Mouse (Mus musculus) bone marrow macrophage, adult 2 months (primary cell): Measurements from ENCODE around the gene Itpa.

Experiments
- CTCF ChIP-seq: IDR thresholded peaks from 2 replicates; pipeline ENCODE4 v1.5.1; 2012; ENCODE audit warnings: low read depth, mild to moderate bottlenecking, low read length, moderate library complexity
- POLR2A ChIP-seq: IDR thresholded peaks from 2 replicates; pipeline ENCODE4 v1.6.1; 2012; ENCODE audit warnings: mild to moderate bottlenecking, low read depth, low read length, borderline replicate concordance

DNA sequence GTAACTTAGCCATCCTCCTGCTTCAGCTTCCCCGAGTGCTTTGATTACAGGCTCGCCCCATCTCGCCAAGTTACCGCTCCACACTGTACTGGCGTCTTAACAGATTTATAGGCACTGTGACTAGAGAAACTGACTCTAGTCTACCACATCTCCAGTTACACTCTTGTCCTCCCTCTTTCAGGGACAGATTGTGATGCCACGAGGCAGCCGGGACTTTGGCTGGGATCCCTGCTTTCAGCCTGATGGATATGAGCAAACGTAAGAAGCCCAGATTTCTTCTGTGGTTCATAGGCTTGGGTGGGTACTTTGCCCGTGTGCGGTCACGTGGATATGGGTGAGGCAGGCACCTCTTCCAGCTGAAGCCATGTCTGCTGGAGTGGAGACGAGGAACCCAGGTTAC lies 11.7 kb downstream of the Itpa start:
- TF ChIP-seq CTCF (no peak), POLR2A (no peak)
